Mouse (Mus musculus) midbrain, embryonic 11.5 days (tissue): ENCODE data around the gene Mid1. TPM values are rescaled to one million over a fixed set of nuclear protein-coding genes. Genes with fewer than 3 reads are reported as not detected.
"Not testable (repeated sequence)": the region's sequence is repeated elsewhere in the genome, so short reads cannot be mapped to it uniquely, and the experiment has no call there.

Experiments
- ATAC-seq: fragments of 200-750 bp; cut with Nextera tagmentation; 2 replicates; pipeline ENCODE4 v1.8.0; 2017; ENCODE audit warnings: moderate TSS enrichment, moderate library complexity; ENCODE audit not compliant: low FRiP score
- DNase-seq: peaks from one replicate; pipeline ENCODE4 v3.0.0; 2015; ENCODE audit warnings: low spot score; ENCODE audit errors: missing footprints
- H3K27ac ChIP-seq: fragments of 300-500 bp; sonication (generic); 2 replicates; pipeline ENCODE4 v1.5.1; 2014; ENCODE audit warnings: low read depth, low read length
- H3K27me3 ChIP-seq: fragments of 300-500 bp; sonication (generic); 2 replicates; pipeline ENCODE4 v1.6.1; 2014; ENCODE audit warnings: mild to moderate bottlenecking, low read length, moderate library complexity, mixed read lengths; ENCODE audit not compliant: control insufficient read depth, insufficient read depth
- H3K36me3 ChIP-seq: fragments of 300-500 bp; sonication (generic); 2 replicates; pipeline ENCODE4 v1.6.1; 2014; ENCODE audit warnings: mild to moderate bottlenecking, low read length, moderate library complexity, mixed read lengths; ENCODE audit not compliant: control insufficient read depth, insufficient read depth
- H3K4me1 ChIP-seq: fragments of 300-500 bp; sonication (generic); 2 replicates; pipeline ENCODE4 v1.6.1; 2014; ENCODE audit warnings: low read length; ENCODE audit not compliant: control insufficient read depth, insufficient read depth
- H3K4me2 ChIP-seq: fragments of 300-500 bp; sonication (generic); 2 replicates; pipeline ENCODE4 v1.6.1; 2014; ENCODE audit warnings: mild to moderate bottlenecking, moderate library complexity
- H3K4me3 ChIP-seq: fragments of 300-500 bp; sonication (generic); 2 replicates; pipeline ENCODE4 v1.5.1; 2014; ENCODE audit warnings: low read depth, low read length
- H3K9ac ChIP-seq: fragments of 300-500 bp; sonication (generic); 2 replicates; pipeline ENCODE4 v1.6.1; 2014; ENCODE audit warnings: low read length
- H3K9me3 ChIP-seq: fragments of 300-500 bp; sonication (generic); 2 replicates; pipeline ENCODE4 v1.6.1; 2016; ENCODE audit warnings: low read length; ENCODE audit not compliant: control insufficient read depth
- WGBS: fragments of 180-500 bp; shearing (Covaris S2); extraction: QIAGEN DNeasy Blood & Tissue Kit; methylation state at CpG from one replicate; pipeline ENCODE4 v1.1.7; 2014; 5-methylcytosine and 5-hydroxymethylcytosine counted together
- polyA plus RNA-seq: library from polyadenylated mRNA; unstranded; fragments of >200 nt; fragmentation: Nextera tagmentation; extraction: Ambion mirVana; gene quantifications from 2 replicates; pipeline ENCODE4 v1.2.1, GENCODE M21; 2014

Gene Mid1
- polyA plus RNA-seq, 1 experiment from 2014 or later, result 31.5 TPM

DNA sequence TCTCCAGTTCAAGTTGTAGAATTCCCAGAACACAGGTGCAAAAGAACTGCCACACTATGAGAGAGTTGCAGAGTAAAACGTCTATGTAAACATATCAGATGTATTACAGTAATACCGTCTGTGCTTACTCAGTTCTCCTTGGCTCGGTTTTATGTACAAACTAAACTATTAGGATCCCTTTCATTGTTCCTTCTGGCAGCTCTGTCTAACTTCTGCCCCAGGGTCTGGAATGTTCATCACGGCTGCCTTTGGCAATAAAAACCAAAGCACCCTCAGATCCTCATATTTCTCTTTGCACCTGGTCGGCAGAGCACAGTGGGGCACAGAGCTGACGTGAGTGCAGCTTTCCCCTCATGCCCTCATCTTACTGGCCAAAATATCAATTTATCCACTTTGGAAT, 290.0 kb downstream of the Mid1 start:
- peaks cover 30% of the 10 kb centered on the region for H3K9me3 ChIP-seq
- peaks cover 29% of the 10 kb centered on the region; the same call in 1 of the 2 replicates for H3K36me3 ChIP-seq
- H3K27me3 ChIP-seq, H3K4me2 ChIP-seq, H3K4me3 ChIP-seq, H3K27ac ChIP-seq, DNase-seq, ATAC-seq, H3K9ac ChIP-seq, H3K4me1 ChIP-seq: not testable (repeated sequence)
- WGBS, result 84% methylated on average over 6 of the region's 6 CpGs

DNA sequence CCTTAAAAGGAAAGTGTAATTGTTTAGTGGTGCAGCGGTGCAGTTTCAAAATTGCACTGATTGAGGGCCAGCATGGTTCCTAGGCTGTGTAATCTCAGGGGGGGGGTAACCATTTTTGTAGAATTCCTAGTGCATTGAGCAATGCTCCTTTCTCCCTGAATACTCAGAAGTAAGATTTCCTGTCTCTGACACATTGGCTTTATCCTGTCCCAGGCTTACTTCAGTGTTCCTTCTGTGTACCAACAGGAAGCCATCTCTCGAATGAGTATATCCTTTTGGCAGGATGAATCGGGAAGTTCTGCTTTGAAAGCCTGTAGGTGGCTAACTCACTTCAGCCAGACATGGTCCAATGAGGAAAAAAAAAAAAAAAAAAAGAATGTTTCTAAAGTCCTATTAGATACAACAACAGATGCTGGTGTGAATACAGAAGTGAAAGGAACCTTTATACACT, 290.7 kb downstream of the Mid1 start:
- peaks cover 34% of the 10 kb centered on the region for H3K9me3 ChIP-seq
- not testable (repeated sequence) for DNase-seq, H3K4me3 ChIP-seq, H3K27ac ChIP-seq, H3K27me3 ChIP-seq, H3K4me1 ChIP-seq, ATAC-seq, H3K4me2 ChIP-seq, H3K9ac ChIP-seq
- peaks cover 28% of the 10 kb centered on the region for H3K36me3 ChIP-seq
- 86% methylated on average over 3 of the region's 3 CpGs for WGBS

DNA sequence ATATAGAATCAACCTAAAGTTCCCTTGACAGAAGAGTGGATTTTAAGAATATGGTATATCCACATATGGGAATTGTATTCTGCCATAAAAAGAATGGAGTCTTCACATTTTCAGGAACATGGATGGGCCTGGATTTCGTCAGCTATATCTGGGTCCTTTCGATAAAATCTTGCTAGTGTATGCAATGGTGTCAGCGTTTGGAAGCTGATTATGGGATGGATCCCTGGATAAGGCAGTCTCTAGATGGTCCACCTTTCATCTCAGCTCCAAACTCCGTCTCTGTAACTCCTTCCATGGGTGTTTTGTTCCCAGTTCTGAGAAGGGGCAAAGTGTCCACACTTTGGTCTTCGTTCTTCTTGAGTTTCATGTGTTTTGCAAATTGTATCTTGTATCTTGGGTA, 291.3 kb downstream of the Mid1 start:
- ATAC-seq, H3K9ac ChIP-seq, H3K4me2 ChIP-seq, H3K27ac ChIP-seq, H3K4me1 ChIP-seq, DNase-seq, H3K4me3 ChIP-seq, H3K27me3 ChIP-seq: not testable (repeated sequence)
- Histone ChIP-seq H3K9me3 (peaks cover 38% of the 10 kb centered on the region), H3K36me3 (peaks cover 32% of the 10 kb centered on the region)
- WGBS, result 66% methylated on average over 5 of the region's 5 CpGs

DNA sequence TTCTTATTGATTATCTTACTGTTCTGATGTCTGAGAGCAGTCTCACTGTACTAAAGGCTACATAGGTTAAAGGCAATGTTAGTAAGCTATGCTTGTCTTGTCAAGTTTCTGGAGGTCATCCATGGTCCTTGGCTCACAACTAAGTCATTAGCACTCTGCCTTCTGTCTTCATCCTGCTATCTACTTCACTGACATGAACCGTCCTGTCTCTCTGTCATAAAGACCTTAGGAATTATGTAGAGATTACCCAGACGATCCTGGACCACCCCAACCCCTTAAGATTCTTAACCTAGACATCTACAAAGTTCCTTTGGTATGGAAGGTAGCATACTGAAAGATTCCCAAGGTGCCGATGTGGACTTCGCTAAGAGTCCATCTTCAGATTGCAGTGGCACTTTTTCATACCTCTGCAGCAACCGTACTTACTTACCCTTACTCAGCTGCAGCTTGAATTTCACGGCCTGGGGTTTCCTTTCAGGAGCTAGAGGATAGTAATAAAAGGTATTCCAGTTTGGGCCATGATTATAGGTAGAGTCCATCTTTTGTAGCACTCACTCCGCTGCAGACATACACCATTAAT, 292.9 kb downstream of the Mid1 start:
- H3K27ac ChIP-seq, H3K4me3 ChIP-seq, H3K4me2 ChIP-seq, H3K9ac ChIP-seq, ATAC-seq, H3K27me3 ChIP-seq, H3K4me1 ChIP-seq, DNase-seq: not testable (repeated sequence)
- Histone ChIP-seq H3K36me3 (peaks cover 41% of the 10 kb centered on the region), H3K9me3 (peaks cover 44% of the 10 kb centered on the region)
- WGBS, result 89% methylated on average over 7 of the region's 7 CpGs

DNA sequence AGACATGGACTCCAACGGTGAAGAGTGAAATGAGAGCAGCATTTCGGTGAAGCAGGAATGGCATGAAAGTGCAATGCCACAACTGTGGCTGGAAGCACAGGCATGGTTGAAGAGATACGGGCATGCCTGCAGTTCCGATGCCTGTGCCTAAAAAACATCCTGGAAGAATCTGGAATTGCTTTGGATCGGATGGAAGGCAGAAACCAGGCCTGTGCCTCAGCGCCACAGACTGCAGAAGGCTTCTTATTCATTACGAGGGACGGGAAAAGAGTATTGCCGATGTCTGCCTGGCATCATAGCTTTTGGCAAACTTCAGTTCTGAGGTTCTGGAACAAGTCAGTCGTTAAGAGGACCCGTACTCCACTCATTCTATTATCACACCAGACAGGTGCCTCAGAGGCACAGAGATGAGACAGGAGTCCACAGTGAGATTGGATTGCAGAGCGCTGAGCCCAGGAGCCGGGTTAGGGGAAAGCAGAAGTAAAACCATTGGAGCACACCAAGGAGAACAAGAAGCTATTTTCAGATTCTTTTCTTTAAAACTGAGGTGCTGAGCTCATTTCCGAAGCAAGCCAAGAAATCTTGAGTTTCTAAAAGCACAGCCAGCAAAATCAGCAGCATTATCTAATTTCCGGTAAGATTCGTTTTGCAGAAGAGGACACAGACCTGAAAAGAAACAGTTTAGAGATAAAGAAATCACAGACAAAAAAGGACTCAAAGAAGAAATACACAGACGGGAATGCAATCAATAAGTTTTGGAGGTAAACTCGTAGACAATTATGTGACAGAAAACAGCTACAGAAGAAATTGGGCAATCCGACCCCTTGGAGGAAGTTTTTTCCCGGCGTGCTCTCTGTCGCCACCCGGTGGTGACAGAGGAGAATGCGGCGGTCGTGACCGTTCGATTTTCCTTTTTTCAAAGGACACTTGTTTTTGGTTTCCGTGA, 293.7 kb downstream of the Mid1 start:
- WGBS, result 71% methylated on average over 29 of the region's 29 CpGs
- peaks cover 44% of the 10 kb centered on the region for H3K36me3 ChIP-seq
- H3K27me3 ChIP-seq, H3K9ac ChIP-seq, H3K4me3 ChIP-seq, H3K4me2 ChIP-seq, ATAC-seq, H3K4me1 ChIP-seq: not testable (repeated sequence)
- 0 out of 2 replicates have a peak overlapping the region, but pooled peaks have one; percentile 1 for H3K27ac ChIP-seq
- peaks cover 45% of the 10 kb centered on the region for H3K9me3 ChIP-seq
- DNase-seq, result peak; percentile 99

DNA sequence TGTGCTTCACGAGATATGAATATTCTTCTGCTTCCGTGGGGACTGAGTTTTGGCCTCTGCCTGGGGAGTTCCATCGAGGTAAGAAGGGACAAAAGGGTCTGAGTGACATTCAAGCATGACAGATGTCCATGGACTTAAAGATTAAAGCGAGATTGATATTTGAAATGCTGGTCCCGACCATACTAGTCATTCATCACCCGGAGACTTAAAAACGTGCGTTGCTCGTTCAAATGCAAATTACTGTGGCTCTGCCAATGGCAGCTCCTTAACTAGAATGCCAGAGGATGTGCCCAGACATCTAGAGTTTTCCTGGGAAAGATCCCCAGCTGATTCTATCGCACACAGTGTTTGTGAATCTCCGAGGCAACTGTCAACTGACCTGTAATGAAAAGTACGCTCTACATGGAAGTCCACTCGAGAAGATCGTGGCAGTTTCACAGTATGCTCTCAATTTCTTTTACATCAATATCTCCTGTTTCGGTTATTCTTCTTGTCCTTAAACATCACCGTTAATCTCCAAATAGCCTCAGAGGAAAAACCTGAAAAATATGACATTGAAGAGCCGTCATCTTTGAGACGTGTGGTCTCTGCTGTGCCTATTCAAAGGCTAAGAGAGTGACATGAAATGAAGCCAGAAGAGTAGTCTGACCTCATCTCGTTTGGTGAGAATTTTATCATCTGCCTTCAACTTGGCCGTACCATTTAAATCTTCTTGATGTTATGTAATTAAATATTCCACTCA, 294.6 kb downstream of the Mid1 start:
- ATAC-seq, result peak; percentile 14; the same call in 1 of the 2 replicates
- not testable (repeated sequence) for H3K4me1 ChIP-seq, H3K4me2 ChIP-seq

DNA sequence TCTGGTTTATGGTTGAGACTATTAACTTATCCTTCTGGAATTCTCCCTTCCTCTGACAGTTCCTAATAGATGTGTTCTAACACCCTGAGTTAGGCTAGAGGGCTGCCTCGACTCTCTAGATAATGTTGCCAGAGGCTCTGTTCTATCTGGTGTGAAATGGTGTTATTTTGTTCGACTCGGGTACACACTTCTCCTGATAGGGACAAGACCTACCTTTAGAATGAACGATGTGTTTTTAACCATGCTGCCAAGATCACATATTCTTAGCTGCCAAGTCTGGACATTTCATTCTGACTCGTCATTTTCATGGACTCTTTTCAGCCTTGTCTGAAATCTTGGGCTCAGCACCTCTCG, 295.2 kb downstream of the Mid1 start:
- H3K4me1 ChIP-seq, DNase-seq, ATAC-seq, H3K9ac ChIP-seq, H3K4me2 ChIP-seq, H3K27me3 ChIP-seq, H3K27ac ChIP-seq, H3K4me3 ChIP-seq: not testable (repeated sequence)
- Histone ChIP-seq H3K36me3 (peaks cover 52% of the 10 kb centered on the region), H3K9me3 (peaks cover 45% of the 10 kb centered on the region)
- 89% methylated on average over 6 of the region's 6 CpGs for WGBS

More for the DNA sequence above, 294.6 kb downstream of the Mid1 start:
- H3K4me3 ChIP-seq, DNase-seq, H3K27ac ChIP-seq, H3K9ac ChIP-seq, H3K27me3 ChIP-seq: not testable (repeated sequence)
- Histone ChIP-seq H3K36me3 (peaks cover 48% of the 10 kb centered on the region), H3K9me3 (peaks cover 45% of the 10 kb centered on the region)
- WGBS, result 84% methylated on average over 20 of the region's 20 CpGs

DNA sequence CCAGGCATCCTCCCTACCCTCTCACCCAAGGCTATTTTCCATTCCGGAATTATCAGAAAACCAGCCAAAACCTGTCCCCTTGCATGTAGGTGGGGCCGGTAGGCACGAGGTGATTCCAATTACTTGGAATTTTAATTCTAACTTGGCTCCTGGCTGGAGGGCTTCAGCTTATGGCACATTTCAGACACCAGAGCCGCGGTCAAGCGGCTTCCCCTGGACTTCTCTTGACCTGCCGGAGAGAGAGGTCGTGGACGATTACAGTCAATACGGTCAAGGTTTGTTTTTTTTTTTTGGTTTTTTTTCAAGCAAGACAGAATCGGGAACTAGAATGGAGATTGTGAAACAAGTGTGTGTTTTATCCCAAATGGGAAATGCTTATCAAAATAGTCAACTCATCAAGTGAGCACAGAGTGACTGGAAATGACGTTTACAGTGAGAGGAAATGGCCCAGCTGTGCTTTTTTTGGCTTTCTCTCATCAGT, 295.9 kb downstream of the Mid1 start:
- Histone ChIP-seq H3K27ac (no peak overlapping the region), H3K27me3 (no peaks in the 10 kb centered on the region), H3K4me2 (no peak overlapping the region), H3K9ac (no peak overlapping the region), H3K9me3 (peaks cover 49% of the 10 kb centered on the region), H3K4me3 (no peak overlapping the region), H3K4me1 (no peaks in the 10 kb centered on the region), H3K36me3 (peaks cover 57% of the 10 kb centered on the region)
- ATAC-seq (no peak), DNase-seq (no peak)
- 89% methylated on average over 12 of the region's 12 CpGs for WGBS
